21 mouse cellular contexts compared by ENCODE assay signal in genomic region chr7:82465437-82465836, GRCm38 (mm10).
DNase-seq lines count a peak whose midpoint lies in the region; ATAC-seq and TF ChIP-seq lines count a peak whose summit lies in the region.
"Had no signal": no experiment of that assay in that cellular context is flagged by ENCODE, and none has a peak within 500 bp of the region (broad histone marks: within the 10 kb centered on the region; RNA-seq: fewer than 3 reads in every experiment).

No protein-coding gene starts in this region.

- DNase-seq in liver, embryonic 14.5 days (ENCODE audit: low read depth in 3 of 3, low spot score in 3 of 3), result no peak
- DNase-seq in liver, postnatal 0 days, result no peak
- peak; percentile 28 for DNase-seq in thymus, postnatal 4 days
- no peak for DNase-seq in thymus, adult 2 months
- DNase-seq in adrenal gland, adult 18-20 months (ENCODE audit: low spot score in 2 of 2), result no peak
- no peak for DNase-seq in adipocyte (ENCODE audit: low spot score)
- DNase-seq: adrenal gland, adult 2 months; cerebellum, adult 18-20 months; cerebellum, postnatal 14 days; gastrocnemius, postnatal 14 days; heart, postnatal 14 days; kidney, adult 18-20 months; right cerebral cortex, adult 18-20 months; right cerebral cortex, postnatal 4 days had no signal

- no peaks in the 10 kb centered on the region for H3K27me3 ChIP-seq in forebrain, embryonic 15.5 days
- no peaks in the 10 kb centered on the region for H3K27me3 ChIP-seq in forebrain, embryonic 16.5 days (replicated peaks; ENCODE audit: control insufficient read depth, insufficient read depth, low read length)
- H3K27me3 ChIP-seq in liver, embryonic 14.5 days (ENCODE audit: control insufficient read depth, insufficient read depth, low read length), result no peaks in the 10 kb centered on the region
- no peaks in the 10 kb centered on the region for H3K27me3 ChIP-seq in liver, postnatal 0 days (ENCODE audit: insufficient read depth, low read length)
- no peaks in the 10 kb centered on the region for H3K27me3 ChIP-seq in thymus, adult 2 months (ENCODE audit: control insufficient read depth, insufficient read depth, low read length)
- H3K27me3 ChIP-seq: embryonic facial prominence, embryonic 12.5 days; forebrain, embryonic 12.5 days; heart, embryonic 13.5 days; lung, embryonic 15.5 days had no signal

- no peak overlapping the region for H3K4me2 ChIP-seq in forebrain, embryonic 15.5 days (replicated peaks)
- H3K4me2 ChIP-seq in forebrain, embryonic 16.5 days (ENCODE audit: low read length), result no peak overlapping the region
- no peak overlapping the region for H3K4me2 ChIP-seq in liver, embryonic 14.5 days (ENCODE audit: low read depth)
- no peak overlapping the region for H3K4me2 ChIP-seq in liver, postnatal 0 days (ENCODE audit: low read depth, low read length)
- H3K4me2 ChIP-seq: embryonic facial prominence, embryonic 12.5 days; forebrain, embryonic 12.5 days; heart, embryonic 13.5 days; lung, embryonic 15.5 days had no signal

- no peak overlapping the region for H3K4me3 ChIP-seq in forebrain, embryonic 15.5 days
- no peak overlapping the region for H3K4me3 ChIP-seq in forebrain, embryonic 16.5 days (replicated peaks; ENCODE audit: low read length)
- H3K4me3 ChIP-seq in liver, embryonic 14.5 days (ENCODE audit: insufficient read depth in 1 of 2, low read depth in 2 of 2, low read length in 2 of 2), result no peak overlapping the region
- no peak overlapping the region for H3K4me3 ChIP-seq in liver, postnatal 0 days (ENCODE audit: low read depth, low read length)
- no peak overlapping the region for H3K4me3 ChIP-seq in thymus, adult 2 months (ENCODE audit: control insufficient read depth, insufficient read depth, low read length)
- H3K4me3 ChIP-seq: embryonic facial prominence, embryonic 12.5 days; forebrain, embryonic 12.5 days; heart, embryonic 13.5 days; lung, embryonic 15.5 days; midbrain, embryonic 10.5 days had no signal

- 0 out of 2 replicates have a peak, but pooled peaks have one; percentile 23 for ATAC-seq in forebrain, embryonic 15.5 days (replicated peaks)
- ATAC-seq in forebrain, embryonic 16.5 days, result no peak
- ATAC-seq in liver, embryonic 14.5 days (ENCODE audit: insufficient read depth), result no peak
- ATAC-seq in liver, postnatal 0 days, result no peak

- TF ChIP-seq EP300 in liver, embryonic 14.5 days (IDR thresholded peaks at IDR 0.05; ENCODE audit: low read depth), result no peak
- TF ChIP-seq EP300 in liver, postnatal 0 days (IDR thresholded peaks at IDR 0.05; ENCODE audit: low read depth), result no peak

- H3K4me1 ChIP-seq in forebrain, embryonic 15.5 days, result no peaks in the 10 kb centered on the region
- H3K4me1 ChIP-seq in forebrain, embryonic 16.5 days (replicated peaks; ENCODE audit: control insufficient read depth, insufficient read depth, low read length), result no peaks in the 10 kb centered on the region
- no peaks in the 10 kb centered on the region for H3K4me1 ChIP-seq in liver, embryonic 14.5 days (replicated peaks; ENCODE audit: control insufficient read depth in 2 of 2, insufficient read depth in 2 of 2, low read length in 1 of 2)
- H3K4me1 ChIP-seq in liver, postnatal 0 days (ENCODE audit: insufficient read depth), result no peaks in the 10 kb centered on the region
- no peaks in the 10 kb centered on the region for H3K4me1 ChIP-seq in thymus, adult 2 months (replicated peaks; ENCODE audit: control insufficient read depth, insufficient read depth, low read length)
- H3K4me1 ChIP-seq: embryonic facial prominence, embryonic 12.5 days; forebrain, embryonic 12.5 days; lung, embryonic 15.5 days; midbrain, embryonic 10.5 days had no signal

- no peak overlapping the region for H3K9ac ChIP-seq in forebrain, embryonic 15.5 days (replicated peaks)
- H3K9ac ChIP-seq in forebrain, embryonic 16.5 days (replicated peaks; ENCODE audit: low read depth, low read length), result no peak overlapping the region
- H3K9ac ChIP-seq in liver, embryonic 14.5 days (replicated peaks), result no peak overlapping the region
- H3K9ac ChIP-seq in liver, postnatal 0 days (replicated peaks), result no peak overlapping the region
- H3K9ac ChIP-seq: embryonic facial prominence, embryonic 12.5 days; forebrain, embryonic 12.5 days; heart, embryonic 13.5 days; lung, embryonic 15.5 days had no signal

- WGBS in forebrain, embryonic 15.5 days, result 55% methylated on average over 6 of the region's 6 CpGs
- WGBS in forebrain, embryonic 16.5 days, result 52% methylated on average over 6 of the region's 6 CpGs
- WGBS in liver, embryonic 14.5 days (ENCODE audit: insufficient replicate concordance), result 50% methylated on average over 6 of the region's 6 CpGs
- 58% methylated on average over 6 of the region's 6 CpGs for WGBS in liver, postnatal 0 days (ENCODE audit: insufficient replicate concordance)
- 64% methylated on average over 6 of the region's 6 CpGs for WGBS in thymus, adult 2 months

- H3K9me3 ChIP-seq in forebrain, embryonic 15.5 days, result no peaks in the 10 kb centered on the region
- no peaks in the 10 kb centered on the region for H3K9me3 ChIP-seq in forebrain, embryonic 16.5 days (ENCODE audit: control insufficient read depth, low read length)
- H3K9me3 ChIP-seq in liver, embryonic 14.5 days (ENCODE audit: control insufficient read depth, low read length), result no peaks in the 10 kb centered on the region
- no peaks in the 10 kb centered on the region for H3K9me3 ChIP-seq in liver, postnatal 0 days (ENCODE audit: low read length)
- H3K9me3 ChIP-seq: embryonic facial prominence, embryonic 12.5 days; forebrain, embryonic 12.5 days; heart, embryonic 13.5 days; lung, embryonic 15.5 days; midbrain, embryonic 10.5 days had no signal

- TF ChIP-seq CTCF in liver, embryonic 14.5 days (IDR thresholded peaks at IDR 0.05; ENCODE audit: low read depth), result 0 out of 2 replicates have a peak, but pooled peaks have one; percentile 5
- TF ChIP-seq CTCF in liver, postnatal 0 days (IDR thresholded peaks at IDR 0.05; ENCODE audit: low read depth), result no peak
- no peak for TF ChIP-seq CTCF in thymus, adult 2 months (IDR thresholded peaks at IDR 0.05; ENCODE audit: borderline replicate concordance, control insufficient read depth, extremely low read depth, insufficient read depth, low read length, poor library complexity)

- TF ChIP-seq POLR2A in thymus, adult 2 months (IDR thresholded peaks at IDR 0.05; ENCODE audit: control insufficient read depth, extremely low read depth, insufficient read depth, low read length, poor library complexity), result no peak

- no peak overlapping the region for H3K27ac ChIP-seq in forebrain, embryonic 15.5 days (replicated peaks)
- H3K27ac ChIP-seq in forebrain, embryonic 16.5 days (ENCODE audit: low read length), result no peak overlapping the region
- no peak overlapping the region for H3K27ac ChIP-seq in liver, embryonic 14.5 days
- H3K27ac ChIP-seq in liver, postnatal 0 days (ENCODE audit: low read depth), result no peak overlapping the region
- H3K27ac ChIP-seq in thymus, adult 2 months (ENCODE audit: control insufficient read depth, insufficient read depth, low read length), result no peak overlapping the region
- H3K27ac ChIP-seq: embryonic facial prominence, embryonic 12.5 days; forebrain, embryonic 12.5 days; heart, embryonic 13.5 days; lung, embryonic 15.5 days; midbrain, embryonic 10.5 days had no signal

- no peaks in the 10 kb centered on the region for H3K36me3 ChIP-seq in forebrain, embryonic 15.5 days
- H3K36me3 ChIP-seq in forebrain, embryonic 16.5 days (ENCODE audit: control insufficient read depth, insufficient read depth), result no peaks in the 10 kb centered on the region
- no peaks in the 10 kb centered on the region for H3K36me3 ChIP-seq in liver, embryonic 14.5 days (replicated peaks; ENCODE audit: control insufficient read depth, insufficient read depth, low read depth)
- no peaks in the 10 kb centered on the region for H3K36me3 ChIP-seq in liver, postnatal 0 days (replicated peaks; ENCODE audit: insufficient read depth, low read length)
- no peaks in the 10 kb centered on the region for H3K36me3 ChIP-seq in thymus, adult 2 months (ENCODE audit: control insufficient read depth, insufficient read depth, low read length)
- H3K36me3 ChIP-seq: embryonic facial prominence, embryonic 12.5 days; forebrain, embryonic 12.5 days; heart, embryonic 13.5 days; lung, embryonic 15.5 days; midbrain, embryonic 10.5 days had no signal
